ENCODE assay signal across 11 mouse cellular contexts in the genomic region with DNA sequence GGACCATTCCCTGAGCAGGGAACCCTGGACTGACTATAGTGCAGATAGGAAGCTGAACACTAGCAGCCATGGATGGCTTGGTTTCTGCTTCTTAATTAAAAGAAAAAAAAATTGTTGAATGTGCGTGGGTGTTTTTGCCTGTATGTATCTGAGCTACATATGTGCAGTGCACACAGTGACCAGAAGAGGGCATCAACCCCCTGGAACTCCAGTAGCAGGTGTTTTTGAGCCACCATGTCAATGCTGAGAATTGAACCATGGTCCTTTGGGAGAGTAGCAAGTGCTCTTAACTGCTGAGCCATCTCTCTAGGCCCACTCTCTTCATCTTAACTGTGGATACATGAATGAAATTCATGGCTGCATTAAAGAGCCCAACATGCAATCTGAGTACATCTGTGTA.
DNase-seq lines count a peak whose midpoint lies in the region; ATAC-seq and TF ChIP-seq lines count a peak whose summit lies in the region.
"Had no signal": no experiment of that assay in that cellular context is flagged by ENCODE, and none has a peak within 500 bp of the region (broad histone marks: within the 10 kb centered on the region; RNA-seq: fewer than 3 reads in every experiment).

No protein-coding gene starts in this region.

- no peak overlapping the region for H3K4me2 ChIP-seq in hindbrain, embryonic 12.5 days (replicated peaks)
- no peak overlapping the region for H3K4me2 ChIP-seq in liver, postnatal 0 days (ENCODE audit: low read depth, low read length)
- H3K4me2 ChIP-seq: embryonic facial prominence, embryonic 13.5 days; heart, embryonic 13.5 days; neural tube, embryonic 12.5 days had no signal

- TF ChIP-seq EP300 in liver, postnatal 0 days (IDR thresholded peaks at IDR 0.05; ENCODE audit: low read depth), result no peak

- no peaks in the 10 kb centered on the region for H3K27me3 ChIP-seq in hindbrain, embryonic 10.5 days (ENCODE audit: insufficient read depth, poor library complexity, severe bottlenecking)
- H3K27me3 ChIP-seq in hindbrain, embryonic 12.5 days, result no peaks in the 10 kb centered on the region
- H3K27me3 ChIP-seq in liver, postnatal 0 days (ENCODE audit: insufficient read depth, low read length), result no peaks in the 10 kb centered on the region
- H3K27me3 ChIP-seq: embryonic facial prominence, embryonic 13.5 days; heart, embryonic 13.5 days; neural tube, embryonic 12.5 days had no signal

- peak; percentile 15 for DNase-seq in hindbrain, embryonic 10.5 days (ENCODE audit: low spot score)
- DNase-seq in A20 (ENCODE audit: low read depth, low spot score) (peak; percentile 19), NIH3T3 (ENCODE audit: low read depth) (peak; percentile 12)
- no peak for DNase-seq in liver, postnatal 0 days
- no peak for DNase-seq in frontal cortex, postnatal 36 days (ENCODE audit: low spot score in 2 of 2)
- no peak for DNase-seq in ovary, postnatal 14 days (ENCODE audit: low spot score)
- no peak for DNase-seq in urinary bladder, postnatal 25 days (ENCODE audit: low spot score)

- no peaks in the 10 kb centered on the region for H3K4me1 ChIP-seq in hindbrain, embryonic 10.5 days (replicated peaks)
- no peaks in the 10 kb centered on the region for H3K4me1 ChIP-seq in hindbrain, embryonic 12.5 days
- no peaks in the 10 kb centered on the region for H3K4me1 ChIP-seq in liver, postnatal 0 days (ENCODE audit: insufficient read depth)
- H3K4me1 ChIP-seq: embryonic facial prominence, embryonic 13.5 days; heart, embryonic 13.5 days; neural tube, embryonic 12.5 days had no signal

- H3K9me3 ChIP-seq in hindbrain, embryonic 10.5 days, result no peaks in the 10 kb centered on the region; the same call in 1 of the 2 replicates
- H3K9me3 ChIP-seq in hindbrain, embryonic 12.5 days (replicated peaks), result no peaks in the 10 kb centered on the region
- H3K9me3 ChIP-seq in liver, postnatal 0 days (ENCODE audit: low read length), result no peaks in the 10 kb centered on the region
- H3K9me3 ChIP-seq: embryonic facial prominence, embryonic 13.5 days; heart, embryonic 13.5 days; neural tube, embryonic 12.5 days had no signal

- WGBS in hindbrain, embryonic 10.5 days, result 82% methylated on average over 1 of the region's 1 CpGs
- WGBS in hindbrain, embryonic 12.5 days, result 83% methylated on average over 1 of the region's 1 CpGs
- WGBS in liver, postnatal 0 days (ENCODE audit: insufficient replicate concordance), result 71% methylated on average over 1 of the region's 1 CpGs

- peak; percentile 43 for TF ChIP-seq CTCF in liver, postnatal 0 days (IDR thresholded peaks at IDR 0.05; ENCODE audit: low read depth)

- ATAC-seq in hindbrain, embryonic 12.5 days (ENCODE audit: low FRiP score), result no peak
- no peak for ATAC-seq in liver, postnatal 0 days

- H3K9ac ChIP-seq in hindbrain, embryonic 12.5 days, result no peak overlapping the region
- H3K9ac ChIP-seq in liver, postnatal 0 days (replicated peaks), result no peak overlapping the region
- H3K9ac ChIP-seq: embryonic facial prominence, embryonic 13.5 days; heart, embryonic 13.5 days; neural tube, embryonic 12.5 days had no signal

- H3K4me3 ChIP-seq in hindbrain, embryonic 10.5 days, result no peak overlapping the region
- H3K4me3 ChIP-seq in hindbrain, embryonic 12.5 days, result no peak overlapping the region
- H3K4me3 ChIP-seq in liver, postnatal 0 days (ENCODE audit: low read depth, low read length), result no peak overlapping the region
- H3K4me3 ChIP-seq: embryonic facial prominence, embryonic 13.5 days; heart, embryonic 13.5 days; neural tube, embryonic 12.5 days had no signal

- no peaks in the 10 kb centered on the region for H3K36me3 ChIP-seq in hindbrain, embryonic 10.5 days
- H3K36me3 ChIP-seq in hindbrain, embryonic 12.5 days, result no peaks in the 10 kb centered on the region
- no peaks in the 10 kb centered on the region for H3K36me3 ChIP-seq in liver, postnatal 0 days (replicated peaks; ENCODE audit: insufficient read depth, low read length)
- H3K36me3 ChIP-seq: embryonic facial prominence, embryonic 13.5 days; heart, embryonic 13.5 days; neural tube, embryonic 12.5 days had no signal

- H3K27ac ChIP-seq in hindbrain, embryonic 10.5 days, result no peak overlapping the region
- H3K27ac ChIP-seq in hindbrain, embryonic 12.5 days, result no peak overlapping the region
- H3K27ac ChIP-seq in liver, postnatal 0 days (ENCODE audit: low read depth), result no peak overlapping the region
- H3K27ac ChIP-seq: embryonic facial prominence, embryonic 13.5 days; heart, embryonic 13.5 days; neural tube, embryonic 12.5 days had no signal

Comparison
In these comparisons a context has a peak if more than half of its experiments do, and no peak if none do; other contexts are left out.
1. DNase-seq: peak in hindbrain, embryonic 10.5 days (single experiment), A20 (single experiment) and NIH3T3 (single experiment); none in liver, postnatal 0 days (single experiment), frontal cortex, postnatal 36 days (0 of 2), ovary, postnatal 14 days (single experiment) and urinary bladder, postnatal 25 days (single experiment).